Mouse (Mus musculus) liver, adult 2 months (tissue): ENCODE measurements at regions not wholly inside any gene's neighbourhood (a gene's known extent, or its start where the extent isn't known, plus 50 kb on each side); places are given as distances from the start of the nearest gene placed in this dataset.

Experiments
- DNase-seq: peaks from one replicate; pipeline ENCODE4 v3.0.0-alpha.2; 2011; ENCODE audit warnings: low read depth, low spot score; ENCODE audit errors: extremely low read depth
- H3K27ac ChIP-seq: fragments of 200-500 bp; replicated peaks from 2 replicates; pipeline ENCODE4 v1.5.1; 2012; ENCODE audit warnings: low read depth, mild to moderate bottlenecking, control low read depth, inconsistent platforms, low read length; ENCODE audit not compliant: insufficient read depth
- H3K27me3 ChIP-seq: fragments of 200-500 bp; 2 replicates; pipeline ENCODE4 v1.6.1; 2012; ENCODE audit warnings: mild to moderate bottlenecking, moderate library complexity, low read length, inconsistent platforms; ENCODE audit not compliant: control insufficient read depth, insufficient read depth
- H3K36me3 ChIP-seq: fragments of 200-500 bp; 2 replicates; pipeline ENCODE4 v1.6.1; 2012; ENCODE audit warnings: low read length, inconsistent platforms; ENCODE audit not compliant: control insufficient read depth, insufficient read depth
- H3K4me1 ChIP-seq: fragments of 200-500 bp; 2 replicates; pipeline ENCODE4 v1.6.1; 2011; ENCODE audit warnings: low read length; ENCODE audit not compliant: control insufficient read depth, insufficient read depth
- H3K4me3 ChIP-seq: fragments of 200-500 bp; 2 replicates; pipeline ENCODE4 v1.5.1; 2011; ENCODE audit warnings: low read depth, mild to moderate bottlenecking, control low read depth, low read length, moderate library complexity; ENCODE audit not compliant: insufficient read depth
- H3K79me2 ChIP-seq: fragments of 200-500 bp; 2 replicates; pipeline ENCODE4 v1.6.1; 2012; ENCODE audit warnings: inconsistent platforms, mild to moderate bottlenecking, low read length, moderate library complexity; ENCODE audit not compliant: control insufficient read depth, insufficient read depth
- H3K9ac ChIP-seq: fragments of 200-500 bp; 2 replicates; pipeline ENCODE4 v1.6.1; 2012; ENCODE audit warnings: low read depth, mild to moderate bottlenecking, control low read depth, inconsistent platforms, low read length
- CTCF ChIP-seq: fragments of 200-500 bp; IDR thresholded peaks from 2 replicates; pipeline ENCODE4 v1.5.1; 2011; ENCODE audit warnings: low read depth, low read length, control low read depth
- POLR2A ChIP-seq: fragments of 200-500 bp; IDR thresholded peaks from 2 replicates; pipeline ENCODE4 v1.6.1; 2011; ENCODE audit warnings: low read length, control low read depth; ENCODE audit not compliant: insufficient read depth; ENCODE audit errors: extremely low read depth
- WGBS: fragments of 180-500 bp; shearing (Covaris S2); methylation state at CpG from one replicate; pipeline ENCODE4 v1.1.7; 2018; 5-methylcytosine and 5-hydroxymethylcytosine counted together

GRCm38 (mm10) chr16:63225097-63225496, 371.0 kb downstream of the Pros1 start:
- no peaks in the 10 kb centered on the region for H3K36me3 ChIP-seq
- no peak for DNase-seq
- no peak overlapping the region for H3K4me3 ChIP-seq
- H3K9ac ChIP-seq, result no peak overlapping the region
- no peaks in the 10 kb centered on the region for H3K27me3 ChIP-seq
- H3K79me2 ChIP-seq, result no peaks in the 10 kb centered on the region
- H3K4me1 ChIP-seq, result no peaks in the 10 kb centered on the region
- H3K27ac ChIP-seq, result no peak overlapping the region
- TF ChIP-seq POLR2A, result no peak
- WGBS, result 83% methylated on average over 8 of the region's 8 CpGs

GRCm38 (mm10) chr16:63229135-63229534, 375.0 kb downstream of the Pros1 start:
- H3K4me3 ChIP-seq, result no peak overlapping the region
- no peak overlapping the region for H3K27ac ChIP-seq
- H3K4me1 ChIP-seq, result no peaks in the 10 kb centered on the region
- H3K79me2 ChIP-seq, result no peaks in the 10 kb centered on the region
- no peak overlapping the region for H3K9ac ChIP-seq
- no peaks in the 10 kb centered on the region for H3K36me3 ChIP-seq
- TF ChIP-seq CTCF (no peak), POLR2A (no peak)
- no peak for DNase-seq
- WGBS, result 25% methylated on average over 1 of the region's 1 CpGs
- H3K27me3 ChIP-seq, result no peaks in the 10 kb centered on the region

- no peak for DNase-seq
- H3K27ac ChIP-seq, result no peak overlapping the region
- H3K36me3 ChIP-seq, result no peaks in the 10 kb centered on the region
- H3K9ac ChIP-seq, result no peak overlapping the region
- no peaks in the 10 kb centered on the region for H3K79me2 ChIP-seq
- no peak for TF ChIP-seq CTCF
- TF ChIP-seq POLR2A, result no peak
- 52% methylated on average over 3 of the region's 3 CpGs for WGBS
- no peaks in the 10 kb centered on the region for H3K4me1 ChIP-seq
- H3K4me3 ChIP-seq, result no peak overlapping the region
- no peaks in the 10 kb centered on the region for H3K27me3 ChIP-seq
Observed at GRCm38 (mm10) chr16:63229567-63229966, 375.5 kb downstream of the Pros1 start.

- Histone ChIP-seq H3K79me2 (no peaks in the 10 kb centered on the region), H3K4me1 (no peaks in the 10 kb centered on the region), H3K36me3 (no peaks in the 10 kb centered on the region), H3K27ac (no peak overlapping the region), H3K4me3 (no peak overlapping the region), H3K9ac (no peak overlapping the region), H3K27me3 (no peaks in the 10 kb centered on the region)
- TF ChIP-seq CTCF (no peak), POLR2A (no peak)
- WGBS, result 70% methylated on average over 5 of the region's 5 CpGs
- DNase-seq, result no peak
Observed at GRCm38 (mm10) chr16:63270173-63270572, 416.1 kb downstream of the Pros1 start.

- Histone ChIP-seq H3K9ac (no peak overlapping the region), H3K79me2 (no peaks in the 10 kb centered on the region), H3K4me3 (no peak overlapping the region), H3K27ac (no peak overlapping the region), H3K27me3 (no peaks in the 10 kb centered on the region), H3K36me3 (no peaks in the 10 kb centered on the region), H3K4me1 (no peaks in the 10 kb centered on the region)
- WGBS, result 70% methylated on average over 1 of the region's 1 CpGs
- TF ChIP-seq CTCF (no peak), POLR2A (no peak)
- DNase-seq, result no peak
Observed at GRCm38 (mm10) chr16:63277556-63277955, 423.4 kb downstream of the Pros1 start.

- Histone ChIP-seq H3K27me3 (no peaks in the 10 kb centered on the region), H3K79me2 (no peaks in the 10 kb centered on the region), H3K36me3 (no peaks in the 10 kb centered on the region), H3K27ac (no peak overlapping the region), H3K4me3 (no peak overlapping the region), H3K4me1 (no peaks in the 10 kb centered on the region), H3K9ac (no peak overlapping the region)
- 74% methylated on average over 2 of the region's 2 CpGs for WGBS
- no peak for DNase-seq
- TF ChIP-seq POLR2A, result no peak
- no peak for TF ChIP-seq CTCF
Observed at GRCm38 (mm10) chr16:63278259-63278697, 424.2 kb downstream of the Pros1 start.
